Mouse (Mus musculus) hindlimb bud, embryonic 11.5 days (tissue): ENCODE data around the gene Hyal3.

Experiments used
- DNase-seq: peaks from one replicate; pipeline ENCODE4 v3.0.0-alpha.2; 2012; ENCODE audit warnings: low read depth, low spot score; ENCODE audit errors: extremely low spot score

Gene Hyal3

GRCm38 (mm10) chr9:107580501-107581317 is at the start of gene Hyal3:
TSS of gene Hyal3 (plus strand) at chr9:107580818.
- no peak for DNase-seq

GRCm38 (mm10) chr9:107533791-107534407 is 46.7 kb upstream of the Hyal3 start, which contains the start of gene Tmem115:
TSS of gene Tmem115 (plus strand) at chr9:107533945.
- DNase-seq = no peak

- no peak for DNase-seq
These were observed 46.0 kb upstream of the Hyal3 start for GRCm38 (mm10) chr9:107534408-107535202.

DNA sequence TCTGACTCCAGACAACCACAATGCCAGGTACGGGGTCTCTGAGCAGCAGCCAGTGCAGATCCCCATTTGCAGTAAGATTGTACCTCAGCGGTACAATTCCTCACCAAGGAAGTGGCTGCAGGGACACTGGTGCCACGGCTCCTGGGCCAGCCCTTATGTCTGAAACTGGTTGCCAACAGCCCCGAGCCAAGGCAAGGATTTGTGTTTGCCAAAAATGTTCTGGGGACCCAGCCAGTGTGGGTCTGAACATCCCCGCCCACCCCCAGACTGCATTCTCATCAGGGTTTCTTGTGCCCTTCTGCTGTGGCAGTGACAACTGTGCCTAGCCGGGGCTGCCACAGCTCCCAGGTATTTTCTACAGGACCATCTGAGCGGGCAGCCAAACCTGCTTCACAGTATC is 42.4 kb upstream of the Hyal3 start:
- no peak for DNase-seq

GRCm38 (mm10) chr9:107538711-107539110 is 41.9 kb upstream of the Hyal3 start:
- DNase-seq = no peak

- no peak for DNase-seq
These were observed 40.7 kb upstream of the Hyal3 start for GRCm38 (mm10) chr9:107539940-107540339.

DNA sequence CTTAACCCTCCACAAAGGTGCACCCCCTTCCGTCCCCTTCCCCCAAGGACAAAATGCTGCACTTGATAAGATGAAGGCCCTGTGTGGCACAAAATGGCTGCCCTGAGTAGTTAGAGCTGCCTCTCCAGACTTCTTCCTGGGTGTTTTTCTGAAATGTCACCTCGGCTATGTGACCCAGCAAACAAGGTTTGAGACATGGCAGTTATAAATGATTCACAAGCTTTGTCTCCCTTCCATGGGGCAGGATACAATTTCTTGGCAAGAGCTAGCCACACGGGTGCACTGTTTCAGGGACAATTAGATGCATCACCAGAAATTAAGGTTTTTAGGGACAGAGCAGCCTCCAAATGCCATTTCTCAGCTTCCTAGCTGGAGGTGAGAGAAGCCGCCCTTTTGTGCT is 40.2 kb upstream of the Hyal3 start:
- DNase-seq = no peak

DNA sequence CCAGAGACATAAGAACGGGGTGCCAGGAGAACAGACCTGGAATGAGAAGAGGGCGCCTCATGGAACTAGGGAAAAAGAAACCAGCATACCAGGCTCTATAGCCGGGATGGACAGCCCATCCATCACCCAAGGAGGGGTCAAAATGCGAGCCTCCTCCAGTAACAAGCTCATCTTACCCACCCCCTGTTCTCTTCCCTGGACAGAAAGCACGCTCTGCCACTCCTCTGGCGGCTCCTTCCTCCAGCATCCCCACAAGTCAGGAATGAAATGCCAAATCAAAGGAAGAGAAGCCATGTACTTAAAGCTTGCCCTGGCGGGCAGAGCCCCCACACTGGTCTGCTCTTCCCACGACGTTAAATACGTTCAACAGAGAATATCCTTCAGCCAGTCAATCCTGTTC is 39.6 kb upstream of the Hyal3 start:
- no peak for DNase-seq

- DNase-seq = no peak
These were observed 38.9 kb upstream of the Hyal3 start, which contains the start of the genes Cyb561d2 and Nprl2 for GRCm38 (mm10) chr9:107541474-107542351. TSS of gene Cyb561d2 (minus strand) at chr9:107542193. TSS of gene Nprl2 (plus strand) at chr9:107542226.

DNA sequence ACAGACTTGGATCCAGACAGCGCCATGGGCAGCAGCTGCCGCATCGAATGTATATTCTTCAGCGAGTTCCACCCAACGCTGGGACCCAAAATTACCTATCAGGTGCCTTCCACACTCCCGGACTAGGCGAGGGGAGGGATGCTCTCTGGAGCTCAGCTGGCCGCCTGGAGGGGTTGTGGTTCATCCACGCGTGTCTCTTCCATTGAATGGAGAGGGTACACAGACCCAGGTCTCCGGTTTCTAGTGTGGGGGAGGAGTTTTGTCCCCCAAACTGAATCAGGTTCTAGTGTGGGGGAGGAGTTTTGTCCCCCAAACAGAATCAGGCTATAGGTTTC is 38.3 kb upstream of the Hyal3 start:
- DNase-seq = no peak

DNA sequence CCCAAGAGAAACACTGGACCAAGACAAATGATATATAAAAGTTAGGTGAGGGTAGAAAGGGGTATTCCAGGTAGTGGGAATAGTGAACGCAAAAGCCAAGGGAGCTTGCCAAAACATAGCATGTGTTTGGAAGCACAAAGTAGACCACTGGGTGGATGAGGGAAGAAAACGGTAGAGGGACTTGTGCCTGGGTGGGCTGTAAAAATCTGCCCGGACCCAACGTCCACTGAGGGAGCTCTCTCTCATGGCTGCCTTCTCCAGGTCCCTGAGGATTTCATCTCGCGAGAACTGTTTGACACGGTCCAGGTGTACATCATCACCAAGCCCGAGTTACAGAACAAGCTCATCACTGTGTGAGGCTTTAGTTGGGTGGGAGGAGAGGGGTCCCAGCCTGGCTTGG is 37.9 kb upstream of the Hyal3 start:
- DNase-seq = no peak

DNA sequence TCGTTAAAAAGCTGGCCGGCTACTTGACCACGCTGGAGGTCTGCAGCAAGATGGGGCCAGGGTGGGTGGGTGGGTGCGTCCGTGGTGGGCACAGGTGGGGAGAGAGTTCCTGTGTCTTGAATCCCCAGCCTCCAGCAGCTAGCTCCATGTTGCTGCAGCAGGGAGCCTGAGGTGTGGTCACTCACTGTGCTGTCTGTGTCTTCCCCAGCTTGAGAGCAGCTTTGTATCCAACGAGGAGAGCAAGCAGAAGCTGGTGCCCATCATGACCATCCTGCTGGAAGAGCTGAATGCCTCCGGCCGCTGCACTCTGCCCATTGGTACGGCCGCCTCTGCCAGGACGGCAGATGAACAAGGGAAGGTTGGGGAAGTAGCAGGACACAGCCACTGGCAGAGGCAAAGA is 37.3 kb upstream of the Hyal3 start:
- DNase-seq = no peak

GRCm38 (mm10) chr9:107544196-107544700 is 36.4 kb upstream of the Hyal3 start:
- DNase-seq = no peak

- no peak for DNase-seq
These were observed 35.9 kb upstream of the Hyal3 start for GRCm38 (mm10) chr9:107544729-107545128.

- DNase-seq = no peak
These were observed 35.4 kb upstream of the Hyal3 start for GRCm38 (mm10) chr9:107545199-107545598.

DNA sequence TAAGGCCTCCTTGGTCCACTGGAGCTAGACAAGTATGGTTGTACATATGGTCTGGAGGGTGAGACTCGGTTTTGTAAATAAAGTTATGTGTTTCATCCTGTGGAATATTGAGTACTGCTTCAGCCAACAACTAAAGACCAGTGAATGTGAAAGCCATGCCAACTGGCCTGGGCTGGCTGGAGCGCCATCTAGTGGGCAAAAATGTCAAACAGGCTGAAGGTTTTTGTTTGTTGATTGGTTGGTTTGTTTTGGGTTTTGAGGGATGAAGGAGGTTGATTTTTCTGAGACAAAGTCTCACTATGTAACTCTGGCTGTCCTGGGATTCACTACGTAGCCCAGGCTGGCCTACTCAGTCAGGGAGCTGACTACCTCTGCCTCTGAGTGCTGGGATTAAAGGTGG is 35.0 kb upstream of the Hyal3 start:
- no peak for DNase-seq

DNA sequence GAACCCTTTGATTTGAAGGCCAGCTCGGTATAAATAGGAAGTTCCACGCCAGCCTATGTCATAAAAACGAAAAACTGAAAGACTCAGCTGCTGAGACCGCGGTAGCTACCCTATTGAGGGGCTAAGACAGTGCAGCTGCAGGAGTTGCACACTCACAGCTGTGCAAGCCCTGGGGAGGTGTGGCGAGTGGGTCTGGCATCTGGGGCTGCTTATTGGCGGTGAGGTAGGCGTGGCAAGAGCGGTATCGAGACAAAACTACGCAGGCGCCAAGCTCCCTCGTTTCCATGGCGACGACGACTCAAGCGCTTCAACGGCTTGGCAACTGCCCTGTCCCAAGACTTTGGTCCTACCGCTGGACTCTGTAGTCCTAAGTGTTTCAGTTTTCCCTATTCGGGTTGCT is 33.6 kb upstream of the Hyal3 start, which contains the start of gene Zmynd10:
Gene Zmynd10 (plus strand): TSS at position 273 of the 400 bp plus-strand sequence.
- no peak for DNase-seq

GRCm38 (mm10) chr9:107547957-107548356 is 32.7 kb upstream of the Hyal3 start:
- no peak for DNase-seq

- DNase-seq = no peak
These were observed 31.8 kb upstream of the Hyal3 start for GRCm38 (mm10) chr9:107548820-107549219.

- no peak for DNase-seq
These were observed 31.1 kb upstream of the Hyal3 start for GRCm38 (mm10) chr9:107549297-107550074.
